Mouse (Mus musculus): Measurements from ENCODE around the gene Abcb10.
"Not testable (repeated sequence)": the region's sequence is repeated elsewhere in the genome, so short reads cannot be mapped to it uniquely, and the experiment has no call there.

Abcb10 gene

GRCm38 (mm10) chr8:123982826-123983400 is at the start of gene Abcb10:
Gene Abcb10, minus strand, starts transcription at chr8:123983122.
- DNase-seq, result peak; percentile 90 to 94

GRCm38 (mm10) chr8:124027831-124028230 is 44.9 kb upstream of the Abcb10 start:
- no peak for DNase-seq

DNA sequence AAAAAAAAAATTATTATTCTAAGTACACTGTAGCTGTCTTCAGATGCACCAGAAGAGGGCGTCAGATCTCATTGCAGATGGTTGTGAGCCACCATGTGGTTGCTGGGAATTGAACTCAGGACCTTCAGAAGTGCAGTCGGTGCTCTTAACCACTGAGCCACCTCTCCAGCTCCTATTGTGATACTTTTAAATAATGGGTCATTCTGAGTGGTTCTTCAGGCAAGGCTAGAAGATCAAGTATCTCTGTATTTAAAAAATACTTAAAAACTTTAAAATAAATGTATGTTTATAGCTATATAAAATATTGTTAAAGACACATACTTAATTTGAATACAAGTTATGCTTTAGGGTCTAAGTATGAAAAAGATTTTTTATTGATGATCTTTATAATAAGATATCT is 43.3 kb upstream of the Abcb10 start:
- DNase-seq, result not testable (repeated sequence)

GRCm38 (mm10) chr8:124021237-124022227 is 38.6 kb upstream of the Abcb10 start, which contains the start of the genes Taf5l and Urb2:
Gene Taf5l, minus strand, starts transcription at chr8:124021397.
Gene Urb2, plus strand, starts transcription at chr8:124021508.
- DNase-seq, result peak; percentile 94 to 97

GRCm38 (mm10) chr8:124020439-124021236 is 37.7 kb upstream of the Abcb10 start:
- peak; percentile 75 to 86 for DNase-seq

- peak; percentile 18 to 39 for DNase-seq
Observed at GRCm38 (mm10) chr8:124019782-124020181, 36.9 kb upstream of the Abcb10 start.

- no peak for DNase-seq
Observed at GRCm38 (mm10) chr8:124014751-124015150, 31.8 kb upstream of the Abcb10 start.

GRCm38 (mm10) chr8:124014299-124014698 is 31.4 kb upstream of the Abcb10 start:
- DNase-seq, result not testable (repeated sequence)

DNA sequence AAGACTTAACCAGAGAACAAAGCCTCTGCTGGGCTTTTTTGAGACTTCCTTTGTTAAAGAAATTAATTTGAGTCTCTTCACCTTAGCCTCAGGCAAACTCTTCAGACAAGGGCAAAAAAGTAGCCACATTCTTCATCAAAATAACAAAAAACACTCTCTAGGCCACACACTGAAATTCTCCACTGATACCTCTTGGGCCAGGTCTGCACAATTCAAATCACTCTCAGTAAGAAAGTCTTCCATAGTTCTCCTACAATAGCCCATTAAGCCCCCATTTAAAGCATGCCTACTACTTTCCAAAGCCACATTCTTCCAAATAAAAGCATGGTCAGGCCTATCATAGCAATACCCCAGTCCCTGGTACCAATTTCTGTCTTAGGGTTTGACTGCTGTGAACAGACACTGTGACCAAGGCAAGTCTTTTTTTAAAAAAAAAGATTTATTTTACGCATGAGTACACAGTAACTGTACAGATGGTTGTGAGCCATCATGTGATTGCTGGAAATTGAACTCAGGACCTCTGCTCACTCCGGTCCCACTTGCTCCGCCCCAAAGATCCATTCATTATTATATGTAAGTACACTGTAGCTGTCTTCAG is 29.2 kb upstream of the Abcb10 start:
- no peak for DNase-seq

- no peak for DNase-seq
Observed at GRCm38 (mm10) chr8:124011580-124011979, 28.7 kb upstream of the Abcb10 start.

DNA sequence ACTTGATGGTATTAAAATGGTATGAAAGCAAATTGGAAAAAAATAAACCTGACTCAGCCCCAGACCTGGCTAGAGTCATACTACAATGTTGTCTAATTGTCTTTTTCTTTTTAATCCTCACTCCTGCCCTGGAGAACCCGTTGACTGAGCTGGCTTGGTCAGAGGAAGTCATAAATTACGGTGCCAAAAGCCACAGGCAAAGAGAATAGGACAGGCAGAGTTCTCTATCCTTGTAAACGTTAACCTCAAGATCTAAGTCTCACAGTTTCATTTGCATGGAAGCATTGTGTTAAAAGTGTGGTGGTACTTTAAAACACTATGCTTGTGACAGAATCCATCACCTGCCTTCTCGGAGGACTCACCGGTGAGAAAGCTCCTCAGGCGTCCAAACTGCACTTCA is 24.9 kb upstream of the Abcb10 start:
- DNase-seq, result no peak

DNA sequence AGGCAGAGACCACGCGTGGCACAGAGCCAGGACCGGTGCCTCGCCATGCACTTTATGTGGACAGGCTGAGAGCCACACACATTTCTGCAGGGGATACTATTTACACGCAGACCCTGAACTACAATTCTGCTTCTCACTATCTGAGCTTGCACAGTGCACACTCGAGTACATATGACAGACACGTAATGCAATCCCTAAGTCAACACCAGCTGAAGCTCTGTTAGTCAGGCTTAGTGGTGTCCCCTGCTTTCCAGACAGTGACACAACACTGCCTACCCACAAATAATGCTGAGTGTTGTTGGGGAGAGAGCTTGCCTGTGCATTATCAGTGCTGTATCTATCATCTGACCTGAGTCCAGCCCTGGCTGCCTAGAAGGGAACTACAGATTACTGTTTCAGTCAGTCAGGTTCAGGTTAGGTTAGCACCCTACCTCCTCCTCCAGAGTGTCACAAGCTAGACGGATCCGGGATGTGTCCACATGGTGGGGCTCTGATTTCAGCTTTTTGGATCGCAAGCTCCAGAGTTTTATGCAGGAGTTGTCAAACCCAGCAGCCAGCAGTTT is 19.7 kb upstream of the Abcb10 start:
- DNase-seq, result no peak

DNA sequence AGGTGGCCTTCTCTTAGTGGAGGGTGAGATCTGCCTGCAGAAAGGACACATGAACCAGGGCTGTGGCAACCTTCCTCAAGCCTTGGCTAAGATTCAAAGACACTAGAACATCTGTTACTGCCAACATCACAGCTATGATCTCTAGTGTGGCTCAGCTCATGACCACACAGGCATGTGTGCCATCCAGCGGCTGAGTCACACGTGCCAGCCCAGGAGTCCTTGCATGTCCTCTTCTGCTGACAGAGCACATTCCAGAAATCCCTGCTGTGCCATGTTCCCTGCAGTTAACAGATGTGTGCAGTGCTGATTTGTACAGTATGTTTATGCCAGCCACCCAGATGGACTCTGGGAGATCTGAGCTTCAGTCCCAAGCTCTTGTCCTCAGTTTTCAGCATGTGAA is 16.6 kb upstream of the Abcb10 start:
- peak in 1 of 2 experiments; percentile 33 for DNase-seq

DNA sequence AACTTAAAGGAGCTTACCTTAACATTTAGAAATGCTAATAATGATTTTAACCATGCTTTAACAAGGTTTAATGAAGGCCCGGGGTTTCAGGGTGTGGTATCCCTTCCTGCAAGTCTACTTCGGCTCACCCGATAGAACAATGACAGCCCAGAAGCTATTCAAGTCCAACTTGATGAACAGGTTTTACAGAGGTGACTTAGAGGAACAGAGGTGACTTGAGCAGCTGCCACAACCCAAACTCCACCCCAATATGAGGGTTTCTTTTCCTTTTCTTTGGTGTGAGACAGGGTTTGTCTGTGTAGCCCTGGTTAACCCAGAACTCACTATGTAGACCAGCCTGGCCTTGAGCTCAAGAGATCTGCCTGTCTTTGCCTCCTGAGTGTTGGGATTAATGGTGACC is 11.1 kb upstream of the Abcb10 start:
- no peak for DNase-seq

- no peak for DNase-seq
Observed at GRCm38 (mm10) chr8:123993597-123993996, 10.7 kb upstream of the Abcb10 start.

DNA sequence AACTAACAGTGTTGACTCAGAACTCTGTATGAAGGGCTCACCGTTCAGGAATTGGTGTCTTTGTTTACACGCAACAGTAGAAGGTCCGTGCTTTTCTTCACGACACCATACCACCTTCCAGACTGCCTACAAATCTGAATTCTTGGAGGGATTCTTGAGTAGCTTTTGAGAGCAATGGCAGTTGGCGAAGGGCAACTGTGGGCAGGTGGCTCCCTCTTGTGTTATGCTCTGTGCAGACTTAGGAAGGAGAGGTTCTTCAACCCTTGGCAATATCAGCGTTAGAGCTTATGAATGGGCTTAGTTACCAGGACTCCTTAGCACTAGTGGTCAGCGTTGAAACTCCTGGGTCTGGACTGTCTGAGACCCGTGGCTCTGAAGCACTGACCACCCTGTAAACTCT is 9.7 kb upstream of the Abcb10 start:
- peak in 1 of 2 experiments; percentile 27 for DNase-seq

- DNase-seq, result no peak
Observed at GRCm38 (mm10) chr8:123990277-123991049, 7.5 kb upstream of the Abcb10 start.

- no peak for DNase-seq
Observed at GRCm38 (mm10) chr8:123989128-123989527, 6.2 kb upstream of the Abcb10 start.

DNA sequence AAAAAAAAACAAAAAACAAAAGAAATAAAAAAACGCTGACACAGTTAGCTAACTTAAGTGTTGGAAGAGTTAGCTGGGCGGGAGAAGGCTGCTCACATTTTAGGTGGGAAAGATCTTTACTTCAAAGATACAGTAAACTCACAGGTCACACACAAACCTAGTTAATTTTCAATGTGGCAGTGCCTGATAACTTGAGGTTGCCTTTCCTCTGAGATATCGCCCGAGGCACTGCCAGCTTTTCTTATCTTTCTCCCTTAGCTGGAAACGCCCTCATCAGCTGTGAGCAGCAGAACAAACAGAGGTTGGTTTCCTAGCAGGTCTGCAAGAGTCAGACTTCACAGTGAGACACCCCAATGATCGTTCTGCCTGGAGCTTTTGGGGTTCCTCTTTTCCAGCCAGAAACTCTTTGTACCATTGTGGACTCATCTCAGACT is 5.7 kb upstream of the Abcb10 start:
- no peak for DNase-seq

DNA sequence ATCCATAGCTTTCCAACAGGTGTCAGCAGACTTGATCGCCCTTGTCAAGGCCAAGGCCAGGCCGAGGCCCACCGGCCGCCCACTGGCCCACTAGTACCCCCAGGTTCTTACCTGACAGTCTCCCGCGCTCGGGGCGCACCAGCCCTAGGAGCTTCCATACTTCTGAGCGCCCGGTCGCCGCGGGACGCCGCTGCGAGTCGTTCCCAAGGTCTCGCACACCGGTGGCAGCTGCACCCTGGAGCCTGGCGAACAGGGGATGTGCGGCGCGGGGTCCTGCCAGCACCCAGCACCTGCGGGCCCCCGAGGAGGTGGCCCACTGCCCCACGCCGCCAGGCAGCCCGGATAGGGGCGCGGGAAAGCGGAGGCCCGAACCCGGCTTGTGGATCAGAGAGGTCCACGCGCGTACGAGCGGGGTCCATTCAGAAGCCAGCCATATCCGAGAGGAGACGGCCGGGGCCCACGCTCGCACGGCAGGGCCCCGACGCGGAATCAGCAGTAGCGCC is 580 bp downstream of the Abcb10 start:
- peak in 1 of 2 experiments; percentile 68 for DNase-seq

GRCm38 (mm10) chr8:123981674-123982073 is 1.2 kb downstream of the Abcb10 start:
- DNase-seq, result peak in 1 of 2 experiments; percentile 27
